Mouse (Mus musculus): Measurements from ENCODE around the gene Supt4a. TPM values are rescaled to one million over a fixed set of nuclear protein-coding genes. Genes with fewer than 3 reads are reported as not detected.

Supt4a gene
- polyA plus RNA-seq, 1 experiment from 2014 or later, result 177 TPM

MicroRNAs encoded within 50 kb of the gene (microRNA counts, 519-probe panel; counts per million panel counts)
- 3,655 counts per million, percentile 71 among the panel's probes with 10 or more counts for microRNA mmu-miR-142-3p
- 5,010 counts per million, percentile 87 among the panel's probes with 10 or more counts for microRNA mmu-miR-142-5p

Small RNA genes within 50 kb of the gene (microRNA-seq; reads per million reads assigned to microRNA genes)
- not detected for gene Mir142
- not detected for gene Mir142b

Other genes with a start within 250 kb of the Supt4a start
- gene Gm11492, start 170.9 kb upstream of the Supt4a start, polyA plus RNA-seq (2015; fragmentation: Nextera tagmentation; extraction: Ambion mirVana), result not detected in 2 replicates
- gene Sept4, start 168.6 kb upstream of the Supt4a start, polyA plus RNA-seq (2015; fragmentation: Nextera tagmentation; extraction: Ambion mirVana), result 17.8 and 18.0 TPM in 2 replicates
- 61.8 and 66.6 TPM in 2 replicates for gene Mtmr4, start 145.4 kb upstream of the Supt4a start, polyA plus RNA-seq (2015; fragmentation: Nextera tagmentation; extraction: Ambion mirVana)
- 0.37 and 0.40 TPM in 2 replicates for gene Hsf5, start 120.4 kb upstream of the Supt4a start, polyA plus RNA-seq (2015; fragmentation: Nextera tagmentation; extraction: Ambion mirVana)
- 0.67 and 0.92 TPM in 2 replicates for gene Rnf43, start 74.8 kb upstream of the Supt4a start, polyA plus RNA-seq (2015; fragmentation: Nextera tagmentation; extraction: Ambion mirVana)
- 41.1 and 48.7 TPM in 2 replicates for gene Tspoap1, start 23.0 kb downstream of the Supt4a start, polyA plus RNA-seq (2015; fragmentation: Nextera tagmentation; extraction: Ambion mirVana)
- 0.31 and 0.41 TPM in 2 replicates for gene Mpo, start 56.0 kb downstream of the Supt4a start, polyA plus RNA-seq (2015; fragmentation: Nextera tagmentation; extraction: Ambion mirVana)
- 0.49 and 0.54 TPM in 2 replicates for gene Lpo, start 90.7 kb downstream of the Supt4a start, polyA plus RNA-seq (2015; fragmentation: Nextera tagmentation; extraction: Ambion mirVana)
- 12.4 and 15.8 TPM in 2 replicates for gene Mks1, start 115.7 kb downstream of the Supt4a start, polyA plus RNA-seq (2015; fragmentation: Nextera tagmentation; extraction: Ambion mirVana)
- 0.10 and 0.16 TPM in 2 replicates for gene Epx, start 138.0 kb downstream of the Supt4a start, polyA plus RNA-seq (2015; fragmentation: Nextera tagmentation; extraction: Ambion mirVana)
- gene Olfr462, start 154.7 kb downstream of the Supt4a start, polyA plus RNA-seq (2015; fragmentation: Nextera tagmentation; extraction: Ambion mirVana), result not detected in 2 replicates
- gene Olfr463, start 159.8 kb downstream of the Supt4a start, polyA plus RNA-seq (2015; fragmentation: Nextera tagmentation; extraction: Ambion mirVana), result not detected in 2 replicates
- not detected in 2 replicates for gene Olfr464, start 183.4 kb downstream of the Supt4a start, polyA plus RNA-seq (2015; fragmentation: Nextera tagmentation; extraction: Ambion mirVana)
- gene Dynll2, start 250.0 kb downstream of the Supt4a start, polyA plus RNA-seq (2015; fragmentation: Nextera tagmentation; extraction: Ambion mirVana), result 43.3 and 52.5 TPM in 2 replicates